Mouse (Mus musculus) thymus, adult 2 months (tissue): ENCODE measurements around the gene Il16.

Experiments
- CTCF ChIP-seq: fragments of 200-500 bp; IDR thresholded peaks from 2 replicates; pipeline ENCODE4 v1.5.1; 2012; ENCODE audit warnings: mild to moderate bottlenecking, control low read depth, low read length, moderate library complexity, borderline replicate concordance; ENCODE audit not compliant: control insufficient read depth, poor library complexity, insufficient read depth; ENCODE audit errors: extremely low read depth
- POLR2A ChIP-seq: fragments of 200-500 bp; IDR thresholded peaks from 2 replicates; pipeline ENCODE4 v1.6.1; 2012; ENCODE audit warnings: mild to moderate bottlenecking, low read length, control low read depth, moderate library complexity; ENCODE audit not compliant: control insufficient read depth, poor library complexity, insufficient read depth; ENCODE audit errors: extremely low read depth

- TF ChIP-seq POLR2A: no peak
- no peak for TF ChIP-seq CTCF
Measured at GRCm38 (mm10) chr7:83703046-83703775, 42.3 kb downstream of the Il16 start.
